Mouse (Mus musculus) kidney, embryonic 16.5 days (tissue): ENCODE measurements at regions not wholly inside any gene's neighbourhood (a gene's known extent, or its start where the extent isn't known, plus 50 kb on each side); places are given as distances from the start of the nearest gene placed in this dataset.
"Not testable (repeated sequence)": the region's sequence is repeated elsewhere in the genome, so short reads cannot be mapped to it uniquely, and the experiment has no call there.

Experiments
- ATAC-seq: fragments of 200-750 bp; cut with Nextera tagmentation; 2 replicates; pipeline ENCODE4 v1.8.0; 2017; ENCODE audit warnings: moderate TSS enrichment; ENCODE audit not compliant: low FRiP score, low TSS enrichment
- H3K27ac ChIP-seq: fragments of 300-500 bp; sonication (generic); 2 replicates; pipeline ENCODE4 v1.5.1; 2014; ENCODE audit warnings: low read length
- H3K27me3 ChIP-seq: fragments of 300-500 bp; sonication (generic); 2 replicates; pipeline ENCODE4 v1.6.1; 2014; ENCODE audit warnings: low read length, control low read depth, mixed read lengths; ENCODE audit not compliant: insufficient read depth
- H3K36me3 ChIP-seq: fragments of 300-500 bp; sonication (generic); 2 replicates; pipeline ENCODE4 v1.6.1; 2014; ENCODE audit warnings: low read length, control low read depth, mixed read lengths; ENCODE audit not compliant: insufficient read depth
- H3K4me1 ChIP-seq: fragments of 300-500 bp; sonication (generic); 2 replicates; pipeline ENCODE4 v1.6.1; 2014; ENCODE audit warnings: low read length, control low read depth, mixed read lengths; ENCODE audit not compliant: insufficient read depth
- H3K4me2 ChIP-seq: fragments of 300-500 bp; sonication (generic); replicated peaks from 2 replicates; pipeline ENCODE4 v1.6.1; 2014; ENCODE audit warnings: low read depth, low read length
- H3K4me3 ChIP-seq: fragments of 300-500 bp; sonication (generic); 2 replicates; pipeline ENCODE4 v1.5.1; 2014; ENCODE audit warnings: mild to moderate bottlenecking, low read length
- H3K9ac ChIP-seq: fragments of 300-500 bp; sonication (generic); replicated peaks from 2 replicates; pipeline ENCODE4 v1.6.1; 2014; ENCODE audit warnings: low read length
- H3K9me3 ChIP-seq: fragments of 300-500 bp; sonication (generic); 2 replicates; pipeline ENCODE4 v1.6.1; 2016; ENCODE audit warnings: low read length, control low read depth
- WGBS: fragments of 180-500 bp; shearing (Covaris S2); extraction: QIAGEN DNeasy Blood & Tissue Kit; methylation state at CpG from one replicate; pipeline ENCODE4 v1.1.7; 2014; 5-methylcytosine and 5-hydroxymethylcytosine counted together

GRCm38 (mm10) chr10:57000892-57001722, 485.1 kb upstream of the Hsf2 start:
- Histone ChIP-seq H3K9ac (0 out of 2 replicates have a peak overlapping the region, but pooled peaks have one; percentile 26), H3K4me1 (0 out of 2 replicates have a peak, but pooled peaks cover 8% of the 10 kb centered on the region), H3K4me3 (peak overlapping the region; percentile 23), H3K4me2 (peak overlapping the region; percentile 43), H3K27me3 (no peaks in the 10 kb centered on the region), H3K9me3 (no peaks in the 10 kb centered on the region), H3K36me3 (no peaks in the 10 kb centered on the region), H3K27ac (no peak overlapping the region)
- ATAC-seq, result peak; percentile 74
- WGBS, result 18% methylated on average over 16 of the region's 16 CpGs

DNA sequence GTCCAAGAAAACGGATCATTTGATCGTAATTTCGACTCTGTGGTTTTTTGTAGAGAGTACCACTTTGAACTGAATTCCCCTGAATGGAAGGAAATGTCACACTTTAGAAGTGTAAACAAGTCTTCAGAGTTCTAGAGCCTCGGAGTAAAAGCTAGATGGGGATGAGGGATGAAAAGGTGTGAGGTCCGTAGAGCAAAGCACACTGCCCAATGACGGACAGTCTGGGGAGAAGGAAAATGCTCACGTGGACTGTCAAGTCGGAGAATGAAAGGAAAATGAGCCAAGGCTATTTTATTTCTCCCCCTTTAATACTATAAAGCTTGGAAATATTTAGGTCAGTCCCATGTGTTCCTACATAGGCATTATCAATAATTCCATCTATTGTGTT, 484.5 kb upstream of the Hsf2 start:
- Histone ChIP-seq H3K9ac (0 out of 2 replicates have a peak overlapping the region, but pooled peaks have one; percentile 26), H3K4me1 (0 out of 2 replicates have a peak, but pooled peaks cover 8% of the 10 kb centered on the region), H3K36me3 (no peaks in the 10 kb centered on the region), H3K9me3 (no peaks in the 10 kb centered on the region), H3K27ac (no peak overlapping the region), H3K27me3 (no peaks in the 10 kb centered on the region), H3K4me3 (peak overlapping the region; percentile 2; the same call in 1 of the 2 replicates), H3K4me2 (peak overlapping the region; percentile 43)
- ATAC-seq, result no peak; the same call in 1 of the 2 replicates
- whole genome bisulfite sequencing, result 42% methylated on average over 8 of the region's 8 CpGs

- no peak overlapping the region for H3K27ac ChIP-seq
- H3K36me3 ChIP-seq, result no peaks in the 10 kb centered on the region
- H3K4me2 ChIP-seq, result no peak overlapping the region
- no peaks in the 10 kb centered on the region for H3K9me3 ChIP-seq
- no peak overlapping the region for H3K9ac ChIP-seq
- no peak for ATAC-seq
- H3K4me1 ChIP-seq, result no peaks in the 10 kb centered on the region; the same call in 1 of the 2 replicates
- 79% methylated on average over 2 of the region's 2 CpGs for WGBS
- H3K27me3 ChIP-seq, result no peaks in the 10 kb centered on the region
- no peak overlapping the region for H3K4me3 ChIP-seq
Measured at GRCm38 (mm10) chr10:57037641-57038040, 448.5 kb upstream of the Hsf2 start.

DNA sequence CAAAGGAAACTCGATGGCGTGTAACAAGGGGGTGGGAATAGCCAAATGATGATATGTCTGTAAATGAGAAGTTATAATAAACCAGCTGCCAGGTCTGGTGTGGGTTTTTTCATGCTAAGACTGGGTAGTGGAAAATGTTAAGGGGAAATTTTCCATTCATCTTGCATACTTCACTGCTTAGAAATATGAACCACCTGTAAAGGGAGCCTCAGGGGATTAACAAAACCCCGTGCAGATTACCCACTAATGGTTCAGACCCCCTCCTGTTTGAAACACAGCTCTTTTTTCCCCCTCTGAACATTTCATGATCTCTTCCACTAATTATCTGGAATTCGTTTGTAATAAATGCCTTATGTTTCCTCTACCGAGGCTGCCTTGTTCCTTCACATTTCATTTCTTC, 446.0 kb upstream of the Hsf2 start:
- ATAC-seq, result no peak

GRCm38 (mm10) chr10:57046021-57046420, 440.2 kb upstream of the Hsf2 start:
- no peak overlapping the region for H3K4me3 ChIP-seq
- no peak for ATAC-seq
- H3K4me1 ChIP-seq, result no peaks in the 10 kb centered on the region; the same call in 1 of the 2 replicates
- no peaks in the 10 kb centered on the region for H3K36me3 ChIP-seq
- H3K4me2 ChIP-seq, result no peak overlapping the region
- WGBS, result 44% methylated on average over 2 of the region's 2 CpGs
- no peak overlapping the region for H3K9ac ChIP-seq
- H3K27me3 ChIP-seq, result no peaks in the 10 kb centered on the region
- no peaks in the 10 kb centered on the region for H3K9me3 ChIP-seq
- H3K27ac ChIP-seq, result no peak overlapping the region

More for the DNA sequence above, 446.0 kb upstream of the Hsf2 start:
- no peak overlapping the region for H3K9ac ChIP-seq
- no peak overlapping the region for H3K27ac ChIP-seq
- no peak overlapping the region for H3K4me3 ChIP-seq
- H3K9me3 ChIP-seq, result no peaks in the 10 kb centered on the region
- H3K36me3 ChIP-seq, result no peaks in the 10 kb centered on the region
- WGBS, result 43% methylated on average over 5 of the region's 5 CpGs
- H3K4me2 ChIP-seq, result peak overlapping the region; percentile 3; the same call in 1 of the 2 replicates
- H3K27me3 ChIP-seq, result no peaks in the 10 kb centered on the region
- H3K4me1 ChIP-seq, result no peaks in the 10 kb centered on the region; the same call in 1 of the 2 replicates

DNA sequence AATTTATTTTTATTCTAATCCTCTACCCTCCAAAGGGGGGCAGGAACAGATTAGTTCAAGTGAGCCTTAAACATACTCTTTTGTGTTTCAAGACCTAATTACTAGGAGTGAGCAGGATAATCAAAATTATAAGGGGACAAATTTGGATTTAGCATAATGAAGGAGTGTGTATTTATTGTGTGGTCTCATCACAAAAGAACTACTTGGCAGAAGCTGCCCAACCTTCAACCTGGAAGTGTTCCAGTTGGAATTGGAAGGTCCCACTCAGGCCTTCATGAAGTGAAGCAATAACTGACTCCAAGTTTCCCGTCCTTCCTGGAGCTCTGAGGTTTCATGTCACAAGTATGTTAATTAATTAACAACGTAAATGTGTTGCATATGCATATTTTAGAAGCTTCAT, 439.3 kb upstream of the Hsf2 start:
- no peak overlapping the region for H3K9ac ChIP-seq
- H3K36me3 ChIP-seq, result no peaks in the 10 kb centered on the region
- H3K4me2 ChIP-seq, result no peak overlapping the region
- no peak overlapping the region for H3K4me3 ChIP-seq
- ATAC-seq, result no peak
- H3K27me3 ChIP-seq, result no peaks in the 10 kb centered on the region
- H3K4me1 ChIP-seq, result no peaks in the 10 kb centered on the region
- no peak overlapping the region for H3K27ac ChIP-seq
- H3K9me3 ChIP-seq, result no peaks in the 10 kb centered on the region
- WGBS, result 57% methylated on average over 2 of the region's 2 CpGs

- ATAC-seq, result no peak
- Histone ChIP-seq H3K9me3 (no peaks in the 10 kb centered on the region), H3K4me2 (no peak overlapping the region), H3K4me3 (no peak overlapping the region), H3K36me3 (no peaks in the 10 kb centered on the region), H3K27me3 (no peaks in the 10 kb centered on the region), H3K27ac (no peak overlapping the region), H3K4me1 (no peaks in the 10 kb centered on the region), H3K9ac (no peak overlapping the region)
Measured at GRCm38 (mm10) chr10:57047719-57048118, 438.5 kb upstream of the Hsf2 start.

- H3K4me3 ChIP-seq, H3K4me1 ChIP-seq, H3K36me3 ChIP-seq, ATAC-seq, H3K4me2 ChIP-seq, H3K27ac ChIP-seq, H3K27me3 ChIP-seq, H3K9ac ChIP-seq, H3K9me3 ChIP-seq: not testable (repeated sequence)
- 90% methylated on average over 2 of the region's 2 CpGs for WGBS
Measured at GRCm38 (mm10) chr10:57053375-57053774, 432.8 kb upstream of the Hsf2 start.

GRCm38 (mm10) chr10:57090131-57090530, 396.1 kb upstream of the Hsf2 start:
- H3K9ac ChIP-seq, result no peak overlapping the region
- H3K27ac ChIP-seq, result no peak overlapping the region
- ATAC-seq, result no peak

DNA sequence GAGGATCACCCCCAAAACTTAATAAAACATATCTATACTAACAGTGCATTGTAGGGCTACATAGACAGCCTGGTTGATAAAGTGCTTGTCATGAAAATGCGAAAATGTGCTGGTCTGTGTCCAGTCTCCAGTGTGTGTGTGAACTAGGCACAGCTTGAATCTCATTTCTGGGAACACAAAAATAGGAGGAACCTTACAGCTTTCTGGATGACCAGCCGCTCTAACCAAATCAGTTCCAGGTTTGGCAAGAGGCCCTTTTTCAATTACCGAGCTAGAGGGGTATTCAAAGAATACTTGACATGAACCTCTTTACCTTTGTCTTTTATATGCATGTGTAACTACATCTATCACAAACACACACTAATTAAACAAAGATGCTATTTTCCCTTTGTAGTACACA, 390.3 kb upstream of the Hsf2 start:
- ATAC-seq, result no peak
- Histone ChIP-seq H3K4me1 (no peaks in the 10 kb centered on the region), H3K27ac (no peak overlapping the region), H3K4me2 (no peak overlapping the region), H3K9me3 (no peaks in the 10 kb centered on the region), H3K36me3 (no peaks in the 10 kb centered on the region), H3K4me3 (no peak overlapping the region), H3K9ac (no peak overlapping the region), H3K27me3 (no peaks in the 10 kb centered on the region)
- whole genome bisulfite sequencing, result 83% methylated on average over 3 of the region's 3 CpGs

More at GRCm38 (mm10) chr10:57090131-57090530, 396.1 kb upstream of the Hsf2 start:
- Histone ChIP-seq H3K4me1 (no peaks in the 10 kb centered on the region), H3K36me3 (no peaks in the 10 kb centered on the region), H3K27me3 (no peaks in the 10 kb centered on the region), H3K4me2 (no peak overlapping the region), H3K4me3 (no peak overlapping the region), H3K9me3 (no peaks in the 10 kb centered on the region)
- WGBS, result 93% methylated on average over 2 of the region's 2 CpGs
